Comparison of ENCODE assay signal across 12 mouse cellular contexts in the genomic region with DNA sequence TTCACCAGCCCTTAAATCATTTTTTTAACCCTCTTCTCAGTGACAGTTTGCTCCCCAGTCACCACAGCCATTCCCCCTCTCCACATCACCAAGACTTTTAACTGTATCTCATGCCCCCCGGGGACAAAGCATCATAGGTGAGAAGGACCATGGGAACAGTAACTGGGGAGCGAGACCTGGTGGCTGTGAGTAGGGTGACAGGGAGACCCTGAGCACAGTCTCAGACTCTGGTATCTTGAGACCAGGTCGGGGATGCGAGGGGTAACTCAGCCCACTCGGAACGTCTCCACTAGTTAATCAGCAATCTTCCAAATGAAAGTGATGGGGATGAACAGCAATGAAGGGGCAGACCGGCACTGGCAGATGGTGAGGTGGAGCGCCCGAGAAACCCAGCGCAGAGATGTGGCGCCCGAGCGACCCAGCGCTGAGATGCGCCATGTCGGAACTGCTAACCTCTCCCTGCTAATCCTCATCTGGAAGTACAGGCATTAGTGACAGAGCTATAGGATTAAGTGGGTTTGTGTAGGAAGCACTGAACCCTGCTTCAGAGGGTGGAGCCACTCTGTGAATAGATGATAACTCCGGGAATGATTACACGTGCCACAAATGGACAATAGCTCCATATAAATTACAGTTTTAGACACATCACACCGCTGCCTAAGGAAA. TPM values are rescaled to one million over a fixed set of nuclear protein-coding genes. Genes with fewer than 3 reads are reported as not detected.
A peak's percentile ranks its signal among the peaks of the same experiment; 100 is the strongest.
DNase-seq lines count a peak whose midpoint lies in the region; ATAC-seq and TF ChIP-seq lines count a peak whose summit lies in the region.
"Had no signal": no experiment of that assay in that cellular context is flagged by ENCODE, and none has a peak within 500 bp of the region (broad histone marks: within the 10 kb centered on the region; RNA-seq: fewer than 3 reads in every experiment).

No protein-coding gene starts in this region.

- no peaks in the 10 kb centered on the region for H3K4me1 ChIP-seq in heart, embryonic 11.5 days (ENCODE audit: control insufficient read depth, insufficient read depth, low read length)
- peaks cover 69% of the 10 kb centered on the region for H3K4me1 ChIP-seq in G1E (ENCODE audit: insufficient read depth, low read depth, low read length)
- H3K4me1 ChIP-seq in forebrain, embryonic 15.5 days, result no peaks in the 10 kb centered on the region
- H3K4me1 ChIP-seq in midbrain, embryonic 10.5 days, result peaks cover 15% of the 10 kb centered on the region

- TF ChIP-seq CTCF in G1E (IDR thresholded peaks at IDR 0.05; ENCODE audit: low read depth, low read length), result no peak

- H3K4me2 ChIP-seq in heart, embryonic 11.5 days, result peak overlapping the region; percentile 47
- H3K4me2 ChIP-seq in forebrain, embryonic 15.5 days (replicated peaks), result peak overlapping the region; percentile 14

- H3K36me3 ChIP-seq in heart, embryonic 11.5 days (ENCODE audit: control insufficient read depth, insufficient read depth, low read length), result no peaks in the 10 kb centered on the region
- no peaks in the 10 kb centered on the region for H3K36me3 ChIP-seq in G1E (replicated peaks)
- H3K36me3 ChIP-seq in forebrain, embryonic 15.5 days, result no peaks in the 10 kb centered on the region
- H3K36me3 ChIP-seq in midbrain, embryonic 10.5 days, result no peaks in the 10 kb centered on the region

- no peak overlapping the region; the same call in 1 of the 2 replicates for H3K4me3 ChIP-seq in heart, embryonic 11.5 days (ENCODE audit: low read depth, low read length)
- H3K4me3 ChIP-seq in G1E (ENCODE audit: low read depth, low read length), result peak overlapping the region; percentile 59; the same call in 1 of the 2 replicates
- H3K4me3 ChIP-seq in forebrain, embryonic 15.5 days, result no peak overlapping the region
- peak overlapping the region; percentile 21; the same call in 1 of the 2 replicates for H3K4me3 ChIP-seq in midbrain, embryonic 10.5 days

- H3K27me3 ChIP-seq in heart, embryonic 11.5 days (ENCODE audit: control insufficient read depth, insufficient read depth, low read length), result no peaks in the 10 kb centered on the region
- H3K27me3 ChIP-seq in G1E (ENCODE audit: insufficient read depth, low read length), result no peaks in the 10 kb centered on the region
- H3K27me3 ChIP-seq in forebrain, embryonic 15.5 days, result no peaks in the 10 kb centered on the region
- no peaks in the 10 kb centered on the region for H3K27me3 ChIP-seq in midbrain, embryonic 10.5 days (ENCODE audit: low read depth, poor library complexity, severe bottlenecking)

- peak; percentile 57; the same call in 1 of the 2 replicates for ATAC-seq in heart, embryonic 11.5 days (replicated peaks; ENCODE audit: insufficient number of reproducible peaks, low FRiP score, low TSS enrichment)
- ATAC-seq in G1E (ENCODE audit: extremely low read depth, insufficient number of reproducible peaks, low FRiP score, poor library complexity, severe bottlenecking), result peak; percentile 17; the same call in 1 of the 2 replicates
- peak; percentile 53; the same call in 1 of the 2 replicates for ATAC-seq in forebrain, embryonic 15.5 days (replicated peaks)

- no peaks in the 10 kb centered on the region for H3K9me3 ChIP-seq in heart, embryonic 11.5 days (replicated peaks; ENCODE audit: control insufficient read depth, low read length)
- H3K9me3 ChIP-seq in G1E (replicated peaks), result no peaks in the 10 kb centered on the region
- H3K9me3 ChIP-seq in forebrain, embryonic 15.5 days, result no peaks in the 10 kb centered on the region
- H3K9me3 ChIP-seq in midbrain, embryonic 10.5 days (replicated peaks), result no peaks in the 10 kb centered on the region

- 65% methylated on average over 19 of the region's 19 CpGs for WGBS in heart, embryonic 11.5 days (ENCODE audit: insufficient replicate concordance)
- 72% methylated on average over 19 of the region's 19 CpGs for WGBS in forebrain, embryonic 15.5 days
- WGBS in midbrain, embryonic 10.5 days, result 80% methylated on average over 19 of the region's 19 CpGs

- H3K27ac ChIP-seq in heart, embryonic 11.5 days (ENCODE audit: low read depth, low read length), result no peak overlapping the region
- no peak overlapping the region for H3K27ac ChIP-seq in forebrain, embryonic 15.5 days (replicated peaks)
- H3K27ac ChIP-seq in midbrain, embryonic 10.5 days (replicated peaks), result peak overlapping the region; percentile 49

- intact Hi-C loops in heart, postnatal 14 days (cut with DNase I), result no loop called here
- intact Hi-C loops in left cerebral cortex, postnatal 14 days (cut with DNase I), result no loop called here

- no peak overlapping the region for H3K9ac ChIP-seq in heart, embryonic 11.5 days (ENCODE audit: low read depth, low read length)
- no peak overlapping the region for H3K9ac ChIP-seq in forebrain, embryonic 15.5 days (replicated peaks)

- DNase-seq in heart, postnatal 14 days, result no peak
- DNase-seq in G1E (ENCODE audit: low spot score), result peak; percentile 15
- no peak for DNase-seq in midbrain, embryonic 10.5 days (ENCODE audit: low spot score)
- no peak for DNase-seq in left cerebral cortex, postnatal 14 days (ENCODE audit: low spot score in 2 of 2)
- no peak for DNase-seq in kidney, postnatal 4 days
- DNase-seq in lung, postnatal 4 days, result no peak
- DNase-seq: B cell, adult 2 months; gastrocnemius, postnatal 25 days; kidney, postnatal 14 days; right cerebral cortex, adult 18-20 months had no signal

RNA-seq across cellular contexts. Expression of gene Ssx2ip, which starts 11.7 kb away (rescaled TPM):
- 29.7 and 32.1 TPM in 2 replicates for polyA plus RNA-seq in heart, embryonic 11.5 days (2014; fragmentation: Nextera tagmentation; extraction: Ambion mirVana)
- 10 to 100 TPM in 1 of 2 experiments, 1 to 10 TPM in 1; 8.9 to 11.0 TPM for total RNA-seq in heart, postnatal 14 days (2021)
- total RNA-seq in G1E (2014; fragmentation: Nextera tagmentation) (64.0 and 74.2 TPM in 2 replicates), G1E (2017) (53.4 and 58.6 TPM in 2 replicates)
- 12.8 and 13.7 TPM in 2 replicates for polyA plus RNA-seq in G1E (2012)
- 24.0 and 25.1 TPM in 2 replicates for polyA plus RNA-seq in forebrain, embryonic 15.5 days (2015; fragmentation: Nextera tagmentation; extraction: Ambion mirVana)
- polyA plus RNA-seq in midbrain, embryonic 10.5 days (2016; fragmentation: Nextera tagmentation; extraction: Ambion mirVana), result 28.4 and 30.3 TPM in 2 replicates
- 100 to 1,000 TPM; 121 to 126 TPM for total RNA-seq in left cerebral cortex, postnatal 14 days (2021)

RNA-seq across cellular contexts. Expression of gene Ctbs, which starts 56.8 kb away (rescaled TPM):
- polyA plus RNA-seq in heart, embryonic 11.5 days (2014; fragmentation: Nextera tagmentation; extraction: Ambion mirVana), result 10.8 and 12.5 TPM in 2 replicates
- 1 to 10 TPM; 4.0 to 4.7 TPM for total RNA-seq in heart, postnatal 14 days (2021)
- total RNA-seq in G1E (2014; fragmentation: Nextera tagmentation) (27.6 and 40.9 TPM in 2 replicates), G1E (2017) (14.7 and 16.7 TPM in 2 replicates)
- 20.5 and 27.5 TPM in 2 replicates for polyA plus RNA-seq in G1E (2012)
- 4.0 TPM in 2 replicates for polyA plus RNA-seq in forebrain, embryonic 15.5 days (2015; fragmentation: Nextera tagmentation; extraction: Ambion mirVana)
- 5.7 and 6.6 TPM in 2 replicates for polyA plus RNA-seq in midbrain, embryonic 10.5 days (2016; fragmentation: Nextera tagmentation; extraction: Ambion mirVana)
- 1 to 10 TPM; 6.3 to 7.2 TPM for total RNA-seq in left cerebral cortex, postnatal 14 days (2021)

Comparison
In these comparisons a context has a peak if more than half of its experiments do, and no peak if none do; other contexts are left out.
1. H3K4me3 ChIP-seq: peak in G1E (single experiment) and midbrain, embryonic 10.5 days (single experiment); none in heart, embryonic 11.5 days (single experiment) and forebrain, embryonic 15.5 days (single experiment).
2. Peak in every context shown above with its lines, with median percentiles within 50 percentile points of each other: ATAC-seq.